Mouse (Mus musculus): ENCODE measurements around the gene Cstb. TPM values are rescaled to one million over a fixed set of nuclear protein-coding genes. Genes with fewer than 3 reads are reported as not detected.

Gene Cstb
- total and polyA plus RNA-seq, 3 experiments = 21.4 to 25.1 (median 23.0) TPM

DNA sequence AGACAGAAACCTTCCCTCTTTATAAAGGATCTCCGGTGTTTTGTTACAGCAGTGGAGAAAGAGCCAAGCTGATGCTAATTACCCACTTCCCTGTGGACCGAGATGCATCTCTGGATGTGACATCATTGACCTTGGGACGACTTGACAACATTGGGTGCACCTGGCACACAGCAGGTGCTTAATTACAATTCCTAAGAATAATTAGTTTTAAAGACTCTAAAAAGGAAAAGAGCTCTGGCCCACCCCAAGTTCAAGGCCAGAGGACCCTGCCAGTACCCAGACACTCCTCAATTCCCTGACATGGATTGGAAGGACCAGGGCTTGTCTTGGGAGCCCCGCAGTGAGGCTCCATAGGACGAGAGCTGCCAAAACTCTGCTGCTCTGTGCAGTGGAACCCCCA is 16.1 kb downstream of the Cstb start:
- H3K4me3 ChIP-seq = no peak overlapping the region
- WGBS = 85% methylated on average over 5 of the region's 5 CpGs
- DNase-seq = no peak
- H3K4me1 ChIP-seq (ENCODE audit: control insufficient read depth, insufficient read depth, low read length) = no peaks in the 10 kb centered on the region; the same call in 1 of the 2 replicates
- no peaks in the 10 kb centered on the region for H3K36me3 ChIP-seq (ENCODE audit: control insufficient read depth, insufficient read depth, low read length)
- H3K79me2 ChIP-seq (replicated peaks; ENCODE audit: control insufficient read depth, insufficient read depth, low read length) = no peaks in the 10 kb centered on the region
- no peak overlapping the region for H3K27ac ChIP-seq
- intact Hi-C loops (cut with DNase I) = loop anchor here (2.0 kb wide), 1 partner anchor 45 kb away; no protein-coding TSS in a partner anchor
- TF ChIP-seq EP300 (IDR thresholded peaks at IDR 0.05; ENCODE audit: insufficient read depth, low read depth, low read length) = no peak
- no peak for TF ChIP-seq CTCF (IDR thresholded peaks at IDR 0.05)
- TF ChIP-seq POLR2A (IDR thresholded peaks at IDR 0.05; ENCODE audit: insufficient read depth, low read depth, low read length) = no peak
- H3K9ac ChIP-seq (ENCODE audit: low read depth, low read length) = no peak overlapping the region
- H3K27me3 ChIP-seq (ENCODE audit: control insufficient read depth, insufficient read depth, low read length) = no peaks in the 10 kb centered on the region

GRCm38 (mm10) chr10:78442292-78442691 is 16.8 kb downstream of the Cstb start:
- no peaks in the 10 kb centered on the region for H3K27me3 ChIP-seq (ENCODE audit: control insufficient read depth, insufficient read depth, low read length)
- no peak overlapping the region for H3K27ac ChIP-seq
- no peak overlapping the region for H3K9ac ChIP-seq (ENCODE audit: low read depth, low read length)
- no peaks in the 10 kb centered on the region for H3K36me3 ChIP-seq (ENCODE audit: control insufficient read depth, insufficient read depth, low read length)
- TF ChIP-seq POLR2A (IDR thresholded peaks at IDR 0.05; ENCODE audit: insufficient read depth, low read depth, low read length) = no peak
- TF ChIP-seq CTCF (IDR thresholded peaks at IDR 0.05) = no peak
- TF ChIP-seq EP300 (IDR thresholded peaks at IDR 0.05; ENCODE audit: insufficient read depth, low read depth, low read length) = no peak
- H3K79me2 ChIP-seq (replicated peaks; ENCODE audit: control insufficient read depth, insufficient read depth, low read length) = no peaks in the 10 kb centered on the region
- intact Hi-C loops (cut with DNase I) = no loop called here
- no peak for DNase-seq
- 92% methylated on average over 3 of the region's 3 CpGs for WGBS
- no peaks in the 10 kb centered on the region; the same call in 1 of the 2 replicates for H3K4me1 ChIP-seq (ENCODE audit: control insufficient read depth, insufficient read depth, low read length)
- no peak overlapping the region for H3K4me3 ChIP-seq

- WGBS = 91% methylated on average over 3 of the region's 3 CpGs
- Histone ChIP-seq H3K4me3 (no peak overlapping the region), H3K27ac (no peak overlapping the region), H3K4me1 (ENCODE audit: control insufficient read depth, insufficient read depth, low read length) (no peaks in the 10 kb centered on the region), H3K79me2 (replicated peaks; ENCODE audit: control insufficient read depth, insufficient read depth, low read length) (no peaks in the 10 kb centered on the region), H3K36me3 (ENCODE audit: control insufficient read depth, insufficient read depth, low read length) (no peaks in the 10 kb centered on the region), H3K27me3 (ENCODE audit: control insufficient read depth, insufficient read depth, low read length) (no peaks in the 10 kb centered on the region), H3K9ac (ENCODE audit: low read depth, low read length) (no peak overlapping the region)
- intact Hi-C loops (cut with DNase I) = no loop called here
- DNase-seq = no peak
- TF ChIP-seq EP300 (IDR thresholded peaks at IDR 0.05; ENCODE audit: insufficient read depth, low read depth, low read length) (no peak), CTCF (IDR thresholded peaks at IDR 0.05) (no peak), POLR2A (IDR thresholded peaks at IDR 0.05; ENCODE audit: insufficient read depth, low read depth, low read length) (no peak)
These were observed 20.7 kb downstream of the Cstb start for GRCm38 (mm10) chr10:78446195-78446594.

DNA sequence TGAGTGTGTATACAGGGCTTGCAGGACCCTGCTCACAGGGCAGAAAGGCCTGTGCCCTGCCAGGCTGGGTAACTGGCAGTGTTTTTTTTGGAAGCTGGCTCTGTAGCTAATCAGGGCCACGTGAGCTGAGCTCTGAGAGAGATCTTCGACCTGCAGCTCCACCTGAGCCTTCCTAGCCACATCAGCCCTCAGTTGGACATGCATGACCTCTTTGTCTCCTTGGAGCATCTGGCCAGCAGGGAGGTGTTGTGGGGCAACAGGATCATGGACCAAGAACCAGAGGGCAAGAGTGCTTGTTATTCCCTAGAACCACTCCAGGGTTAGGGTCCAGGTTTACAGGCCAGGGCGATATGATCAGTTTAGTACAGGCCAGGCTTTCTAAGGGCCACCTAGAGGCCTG is 21.9 kb downstream of the Cstb start:
- 77% methylated on average over 3 of the region's 3 CpGs for WGBS
- Histone ChIP-seq H3K4me3 (no peak overlapping the region), H3K36me3 (ENCODE audit: control insufficient read depth, insufficient read depth, low read length) (no peaks in the 10 kb centered on the region), H3K9ac (ENCODE audit: low read depth, low read length) (no peak overlapping the region), H3K27me3 (ENCODE audit: control insufficient read depth, insufficient read depth, low read length) (no peaks in the 10 kb centered on the region), H3K27ac (no peak overlapping the region), H3K4me1 (ENCODE audit: control insufficient read depth, insufficient read depth, low read length) (no peaks in the 10 kb centered on the region), H3K79me2 (replicated peaks; ENCODE audit: control insufficient read depth, insufficient read depth, low read length) (no peaks in the 10 kb centered on the region)
- no peak for DNase-seq
- TF ChIP-seq POLR2A (IDR thresholded peaks at IDR 0.05; ENCODE audit: insufficient read depth, low read depth, low read length) (no peak), EP300 (IDR thresholded peaks at IDR 0.05; ENCODE audit: insufficient read depth, low read depth, low read length) (no peak), CTCF (IDR thresholded peaks at IDR 0.05) (no peak)
- intact Hi-C loops (cut with DNase I) = no loop called here

- H3K36me3 ChIP-seq (ENCODE audit: control insufficient read depth, insufficient read depth, low read length) = no peaks in the 10 kb centered on the region
- 97% methylated on average over 5 of the region's 5 CpGs for WGBS
- intact Hi-C loops (cut with DNase I) = no loop called here
- TF ChIP-seq CTCF (IDR thresholded peaks at IDR 0.05) (0 out of 2 replicates have a peak, but pooled peaks have one; percentile 10), EP300 (IDR thresholded peaks at IDR 0.05; ENCODE audit: insufficient read depth, low read depth, low read length) (no peak)
- no peaks in the 10 kb centered on the region for H3K79me2 ChIP-seq (replicated peaks; ENCODE audit: control insufficient read depth, insufficient read depth, low read length)
- no peaks in the 10 kb centered on the region for H3K4me1 ChIP-seq (ENCODE audit: control insufficient read depth, insufficient read depth, low read length)
- DNase-seq = no peak
- no peaks in the 10 kb centered on the region for H3K27me3 ChIP-seq (ENCODE audit: control insufficient read depth, insufficient read depth, low read length)
- no peak overlapping the region for H3K4me3 ChIP-seq
- H3K27ac ChIP-seq = no peak overlapping the region
- H3K9ac ChIP-seq (ENCODE audit: low read depth, low read length) = no peak overlapping the region
These were observed 25.3 kb downstream of the Cstb start for GRCm38 (mm10) chr10:78450761-78451160.

- Histone ChIP-seq H3K4me3 (no peak overlapping the region), H3K9ac (ENCODE audit: low read depth, low read length) (no peak overlapping the region), H3K36me3 (ENCODE audit: control insufficient read depth, insufficient read depth, low read length) (no peaks in the 10 kb centered on the region), H3K27me3 (ENCODE audit: control insufficient read depth, insufficient read depth, low read length) (no peaks in the 10 kb centered on the region), H3K79me2 (replicated peaks; ENCODE audit: control insufficient read depth, insufficient read depth, low read length) (no peaks in the 10 kb centered on the region), H3K4me1 (ENCODE audit: control insufficient read depth, insufficient read depth, low read length) (no peaks in the 10 kb centered on the region; the same call in 1 of the 2 replicates), H3K27ac (no peak overlapping the region)
- intact Hi-C loops (cut with DNase I) = no loop called here
- TF ChIP-seq CTCF (IDR thresholded peaks at IDR 0.05) = no peak
- TF ChIP-seq EP300 (IDR thresholded peaks at IDR 0.05; ENCODE audit: insufficient read depth, low read depth, low read length) = no peak
- no peak for TF ChIP-seq POLR2A (IDR thresholded peaks at IDR 0.05; ENCODE audit: insufficient read depth, low read depth, low read length)
- WGBS = 59% methylated on average over 4 of the region's 4 CpGs
- DNase-seq = no peak
These were observed 27.2 kb downstream of the Cstb start for GRCm38 (mm10) chr10:78452641-78453040.

All from heart, adult 2 months (tissue).